10 mouse cellular contexts compared by ENCODE assay signal in genomic region chr8:84068316-84069035, GRCm38 (mm10). TPM values are rescaled to one million over a fixed set of nuclear protein-coding genes. Genes with fewer than 3 reads are reported as not detected.
A peak's percentile ranks its signal among the peaks of the same experiment; 100 is the strongest.
DNase-seq lines count a peak whose midpoint lies in the region; ATAC-seq and TF ChIP-seq lines count a peak whose summit lies in the region.
"Had no signal": no experiment of that assay in that cellular context is flagged by ENCODE, and none has a peak within 500 bp of the region (broad histone marks: within the 10 kb centered on the region; RNA-seq: fewer than 3 reads in every experiment).

No protein-coding gene starts in this region.

- no peak for TF ChIP-seq POLR2A in limb, embryonic 14.5 days (IDR thresholded peaks at IDR 0.05; ENCODE audit: borderline replicate concordance, extremely low read depth, insufficient read depth, insufficient read length)

- no peak for DNase-seq in heart, adult 8-10 months (ENCODE audit: low spot score)
- DNase-seq in neural tube, embryonic 10.5 days (ENCODE audit: extremely low spot score, low spot score): no peak
- DNase-seq in limb, embryonic 14.5 days (ENCODE audit: low spot score): no peak
- no peak for DNase-seq in gastrocnemius, postnatal 10 days
- DNase-seq in kidney, adult 18-20 months: no peak
- DNase-seq: right cerebral cortex, adult 18-20 months had no signal

- no peaks in the 10 kb centered on the region for H3K27me3 ChIP-seq in heart, embryonic 13.5 days (replicated peaks)
- H3K27me3 ChIP-seq in neural tube, embryonic 12.5 days (replicated peaks): no peaks in the 10 kb centered on the region
- H3K27me3 ChIP-seq in limb, embryonic 14.5 days (ENCODE audit: control insufficient read depth, insufficient read depth, low read length): no peaks in the 10 kb centered on the region
- no peaks in the 10 kb centered on the region for H3K27me3 ChIP-seq in stomach, embryonic 15.5 days (replicated peaks)

- H3K4me1 ChIP-seq in heart, embryonic 13.5 days: peaks cover 68% of the 10 kb centered on the region
- H3K4me1 ChIP-seq in neural tube, embryonic 12.5 days: peaks cover 48% of the 10 kb centered on the region
- H3K4me1 ChIP-seq in limb, embryonic 14.5 days (ENCODE audit: control insufficient read depth, insufficient read depth, low read length): peaks cover 15% of the 10 kb centered on the region; the same call in 1 of the 2 replicates
- H3K4me1 ChIP-seq in stomach, embryonic 15.5 days: peaks cover 48% of the 10 kb centered on the region

- peak overlapping the region; percentile 49 for H3K27ac ChIP-seq in heart, embryonic 13.5 days (replicated peaks)
- no peak overlapping the region for H3K27ac ChIP-seq in neural tube, embryonic 12.5 days
- no peak overlapping the region for H3K27ac ChIP-seq in limb, embryonic 14.5 days (replicated peaks; ENCODE audit: low read depth, low read length)
- no peak overlapping the region for H3K27ac ChIP-seq in stomach, embryonic 15.5 days

- H3K4me3 ChIP-seq in heart, embryonic 13.5 days: no peak overlapping the region
- H3K4me3 ChIP-seq in neural tube, embryonic 12.5 days: no peak overlapping the region
- H3K4me3 ChIP-seq in limb, embryonic 14.5 days (replicated peaks; ENCODE audit: low read length): no peak overlapping the region
- H3K4me3 ChIP-seq in stomach, embryonic 15.5 days (replicated peaks): no peak overlapping the region

- 43% methylated on average over 12 of the region's 12 CpGs for WGBS in heart, embryonic 13.5 days
- WGBS in neural tube, embryonic 12.5 days: 82% methylated on average over 12 of the region's 12 CpGs
- 57% methylated on average over 12 of the region's 12 CpGs for WGBS in limb, embryonic 14.5 days
- WGBS in stomach, embryonic 15.5 days: 47% methylated on average over 12 of the region's 12 CpGs

- H3K9ac ChIP-seq in heart, embryonic 13.5 days: peak overlapping the region; percentile 34; the same call in 1 of the 2 replicates
- H3K9ac ChIP-seq in neural tube, embryonic 12.5 days: no peak overlapping the region
- no peak overlapping the region for H3K9ac ChIP-seq in limb, embryonic 14.5 days (ENCODE audit: low read depth, low read length, severe bottlenecking)
- H3K9ac ChIP-seq in stomach, embryonic 15.5 days: no peak overlapping the region

- no peaks in the 10 kb centered on the region for H3K36me3 ChIP-seq in heart, embryonic 13.5 days
- no peaks in the 10 kb centered on the region for H3K36me3 ChIP-seq in neural tube, embryonic 12.5 days
- H3K36me3 ChIP-seq in limb, embryonic 14.5 days (ENCODE audit: control insufficient read depth, insufficient read depth, low read length): no peaks in the 10 kb centered on the region
- no peaks in the 10 kb centered on the region for H3K36me3 ChIP-seq in stomach, embryonic 15.5 days

- no peaks in the 10 kb centered on the region for H3K9me3 ChIP-seq in heart, embryonic 13.5 days
- no peaks in the 10 kb centered on the region for H3K9me3 ChIP-seq in neural tube, embryonic 12.5 days
- H3K9me3 ChIP-seq in limb, embryonic 14.5 days (ENCODE audit: control insufficient read depth, low read length): no peaks in the 10 kb centered on the region
- no peaks in the 10 kb centered on the region for H3K9me3 ChIP-seq in stomach, embryonic 15.5 days

- ATAC-seq in heart, embryonic 13.5 days (ENCODE audit: extremely low read depth, insufficient number of reproducible peaks, low FRiP score, low TSS enrichment): no peak
- no peak for ATAC-seq in neural tube, embryonic 12.5 days (ENCODE audit: low FRiP score, low read depth)
- ATAC-seq in limb, embryonic 14.5 days (ENCODE audit: low FRiP score, low read depth): no peak
- no peak for ATAC-seq in stomach, embryonic 15.5 days (ENCODE audit: insufficient read depth, low FRiP score, low read depth)

- H3K4me2 ChIP-seq in heart, embryonic 13.5 days: peak overlapping the region; percentile 68
- H3K4me2 ChIP-seq in neural tube, embryonic 12.5 days (replicated peaks): peak overlapping the region; percentile 56
- peak overlapping the region; percentile 38; the same call in 1 of the 2 replicates for H3K4me2 ChIP-seq in limb, embryonic 14.5 days (replicated peaks; ENCODE audit: low read depth, low read length, severe bottlenecking)
- H3K4me2 ChIP-seq in stomach, embryonic 15.5 days: peak overlapping the region; percentile 53; the same call in 1 of the 2 replicates

RNA-seq across cellular contexts. Expression of gene Rfx1, which starts 1.8 kb away (rescaled TPM):
- 5.7 and 5.8 TPM in 2 replicates for polyA plus RNA-seq in heart, embryonic 13.5 days (2015; fragmentation: Nextera tagmentation; extraction: Ambion mirVana)
- total RNA-seq in heart, adult 8-10 months (2022): 10 to 100 TPM in 1 of 4 experiments, 1 to 10 TPM in 3; 6.7 to 10.0 (median 9.2) TPM
- polyA plus RNA-seq in neural tube, embryonic 12.5 days (2016; fragmentation: Nextera tagmentation; extraction: Ambion mirVana): 9.1 and 9.3 TPM in 2 replicates
- 30.4 and 39.4 TPM in 2 replicates for polyA plus RNA-seq in limb, embryonic 14.5 days (2012; rRNA removed)
- polyA plus RNA-seq in limb, embryonic 14.5 days (2014; fragmentation: Nextera tagmentation; extraction: Ambion mirVana): 9.8 and 12.8 TPM in 2 replicates
- polyA plus RNA-seq in stomach, embryonic 15.5 days (2015; fragmentation: Nextera tagmentation; extraction: Ambion mirVana): 8.0 and 8.8 TPM in 2 replicates
- total RNA-seq in gastrocnemius, postnatal 10 days (2021): 1 to 10 TPM; 5.2 to 8.2 TPM

RNA-seq across cellular contexts. Expression of gene Gm10643, which starts 3.5 kb away (rescaled TPM):
- 0.86 and 0.93 TPM in 2 replicates for polyA plus RNA-seq in heart, embryonic 13.5 days (2015; fragmentation: Nextera tagmentation; extraction: Ambion mirVana)
- total RNA-seq in heart, adult 8-10 months (2022): 1 to 10 TPM; 4.6 to 7.5 (median 5.4) TPM
- polyA plus RNA-seq in neural tube, embryonic 12.5 days (2016; fragmentation: Nextera tagmentation; extraction: Ambion mirVana): 1.6 and 2.2 TPM in 2 replicates
- polyA plus RNA-seq in limb, embryonic 14.5 days (2012; rRNA removed): 2.2 and 2.6 TPM in 2 replicates
- polyA plus RNA-seq in limb, embryonic 14.5 days (2014; fragmentation: Nextera tagmentation; extraction: Ambion mirVana): 2.0 and 2.1 TPM in 2 replicates
- 1.1 and 1.3 TPM in 2 replicates for polyA plus RNA-seq in stomach, embryonic 15.5 days (2015; fragmentation: Nextera tagmentation; extraction: Ambion mirVana)
- total RNA-seq in gastrocnemius, postnatal 10 days (2021): 1 to 10 TPM; 1.6 to 1.9 TPM

RNA-seq across cellular contexts. Expression of gene Rln3, which starts 23.7 kb away (rescaled TPM):
- polyA plus RNA-seq in heart, embryonic 13.5 days (2015; fragmentation: Nextera tagmentation; extraction: Ambion mirVana): 0.25 TPM in 1 of 2 replicates, not detected in the other
- total RNA-seq in heart, adult 8-10 months (2022): not detected
- not detected in 2 replicates for polyA plus RNA-seq in neural tube, embryonic 12.5 days (2016; fragmentation: Nextera tagmentation; extraction: Ambion mirVana)
- polyA plus RNA-seq in limb, embryonic 14.5 days (2012; rRNA removed): not detected in 2 replicates
- polyA plus RNA-seq in limb, embryonic 14.5 days (2014; fragmentation: Nextera tagmentation; extraction: Ambion mirVana): not detected in 2 replicates
- polyA plus RNA-seq in stomach, embryonic 15.5 days (2015; fragmentation: Nextera tagmentation; extraction: Ambion mirVana): not detected in 2 replicates
- total RNA-seq in gastrocnemius, postnatal 10 days (2021): not detected
- polyA plus RNA-seq: limb, embryonic 11.5 days had no signal

RNA-seq across cellular contexts. Expression of gene Il27ra, which starts 26.1 kb away (rescaled TPM):
- polyA plus RNA-seq in heart, embryonic 13.5 days (2015; fragmentation: Nextera tagmentation; extraction: Ambion mirVana): 4.6 and 5.4 TPM in 2 replicates
- total RNA-seq in heart, adult 8-10 months (2022): 1 to 10 TPM; 2.7 to 4.5 (median 3.1) TPM
- polyA plus RNA-seq in neural tube, embryonic 12.5 days (2016; fragmentation: Nextera tagmentation; extraction: Ambion mirVana): 0.28 and 0.29 TPM in 2 replicates
- 2.1 and 2.3 TPM in 2 replicates for polyA plus RNA-seq in limb, embryonic 14.5 days (2012; rRNA removed)
- polyA plus RNA-seq in limb, embryonic 14.5 days (2014; fragmentation: Nextera tagmentation; extraction: Ambion mirVana): 0.78 and 0.79 TPM in 2 replicates
- polyA plus RNA-seq in stomach, embryonic 15.5 days (2015; fragmentation: Nextera tagmentation; extraction: Ambion mirVana): 1.1 and 1.7 TPM in 2 replicates
- total RNA-seq in gastrocnemius, postnatal 10 days (2021): under 1 TPM; 0.84 to 0.87 TPM

RNA-seq across cellular contexts. Expression of gene Dcaf15, which starts 36.1 kb away (rescaled TPM):
- polyA plus RNA-seq in heart, embryonic 13.5 days (2015; fragmentation: Nextera tagmentation; extraction: Ambion mirVana): 7.6 TPM in 2 replicates
- total RNA-seq in heart, adult 8-10 months (2022): 1 to 10 TPM; 6.3 to 8.2 (median 8.0) TPM
- 18.0 and 19.6 TPM in 2 replicates for polyA plus RNA-seq in neural tube, embryonic 12.5 days (2016; fragmentation: Nextera tagmentation; extraction: Ambion mirVana)
- 79.5 and 103 TPM in 2 replicates for polyA plus RNA-seq in limb, embryonic 14.5 days (2012; rRNA removed)
- polyA plus RNA-seq in limb, embryonic 14.5 days (2014; fragmentation: Nextera tagmentation; extraction: Ambion mirVana): 8.7 and 11.5 TPM in 2 replicates
- polyA plus RNA-seq in stomach, embryonic 15.5 days (2015; fragmentation: Nextera tagmentation; extraction: Ambion mirVana): 6.8 and 7.7 TPM in 2 replicates
- total RNA-seq in gastrocnemius, postnatal 10 days (2021): 10 to 100 TPM in 1 of 2 experiments, 1 to 10 TPM in 1; 9.5 to 11.2 TPM
